In genomic region chr15:97773961-97774370, GRCm38 (mm10) we compare ENCODE assay signal across 9 mouse cellular contexts. TPM values are rescaled to one million over a fixed set of nuclear protein-coding genes. Genes with fewer than 3 reads are reported as not detected.
DNase-seq lines count a peak whose midpoint lies in the region; ATAC-seq and TF ChIP-seq lines count a peak whose summit lies in the region.
"Had no signal": no experiment of that assay in that cellular context is flagged by ENCODE, and none has a peak within 500 bp of the region (broad histone marks: within the 10 kb centered on the region; RNA-seq: fewer than 3 reads in every experiment).

No protein-coding gene starts in this region.

- no peak overlapping the region for H3K9ac ChIP-seq in hindbrain, embryonic 11.5 days (ENCODE audit: low read depth, low read length)
- no peak overlapping the region for H3K9ac ChIP-seq in hindbrain, postnatal 0 days (replicated peaks; ENCODE audit: low read length)
- no peak overlapping the region for H3K9ac ChIP-seq in limb, embryonic 15.5 days
- no peak overlapping the region for H3K9ac ChIP-seq in stomach, embryonic 14.5 days (replicated peaks; ENCODE audit: low read depth, low read length)
- no peak overlapping the region for H3K9ac ChIP-seq in forebrain, embryonic 16.5 days (replicated peaks; ENCODE audit: low read depth, low read length)

- H3K27ac ChIP-seq in hindbrain, embryonic 10.5 days = peak overlapping the region; percentile 66
- H3K27ac ChIP-seq in hindbrain, embryonic 11.5 days (ENCODE audit: low read depth, low read length) = no peak overlapping the region
- H3K27ac ChIP-seq in hindbrain, postnatal 0 days = peak overlapping the region; percentile 26; the same call in 1 of the 2 replicates
- peak overlapping the region; percentile 75 for H3K27ac ChIP-seq in limb, embryonic 15.5 days
- peak overlapping the region; percentile 76; the same call in 1 of the 2 replicates for H3K27ac ChIP-seq in stomach, embryonic 14.5 days (ENCODE audit: low read length)
- no peak overlapping the region for H3K27ac ChIP-seq in forebrain, embryonic 16.5 days (ENCODE audit: low read length)

- H3K4me1 ChIP-seq in hindbrain, embryonic 10.5 days (replicated peaks) = peaks cover 31% of the 10 kb centered on the region
- no peaks in the 10 kb centered on the region for H3K4me1 ChIP-seq in hindbrain, embryonic 11.5 days (replicated peaks; ENCODE audit: control insufficient read depth, insufficient read depth, low read length)
- H3K4me1 ChIP-seq in hindbrain, postnatal 0 days (ENCODE audit: insufficient read depth, low read length) = no peaks in the 10 kb centered on the region
- H3K4me1 ChIP-seq in limb, embryonic 15.5 days = peaks cover 39% of the 10 kb centered on the region
- peaks cover 19% of the 10 kb centered on the region for H3K4me1 ChIP-seq in stomach, embryonic 14.5 days (ENCODE audit: control insufficient read depth, insufficient read depth, low read length)
- H3K4me1 ChIP-seq in forebrain, embryonic 16.5 days (replicated peaks; ENCODE audit: control insufficient read depth, insufficient read depth, low read length) = no peaks in the 10 kb centered on the region

- no peaks in the 10 kb centered on the region for H3K36me3 ChIP-seq in hindbrain, embryonic 10.5 days
- H3K36me3 ChIP-seq in hindbrain, embryonic 11.5 days (ENCODE audit: control insufficient read depth, insufficient read depth, low read length) = no peaks in the 10 kb centered on the region
- H3K36me3 ChIP-seq in hindbrain, postnatal 0 days (ENCODE audit: insufficient read depth, low read length) = no peaks in the 10 kb centered on the region
- no peaks in the 10 kb centered on the region for H3K36me3 ChIP-seq in limb, embryonic 15.5 days
- H3K36me3 ChIP-seq in stomach, embryonic 14.5 days (ENCODE audit: control insufficient read depth, insufficient read depth, low read length) = no peaks in the 10 kb centered on the region
- H3K36me3 ChIP-seq in forebrain, embryonic 16.5 days (ENCODE audit: control insufficient read depth, insufficient read depth) = no peaks in the 10 kb centered on the region

- peak; percentile 28 for DNase-seq in hindbrain, embryonic 10.5 days (ENCODE audit: low spot score)
- no peak for DNase-seq in hindbrain, embryonic 11.5 days (ENCODE audit: low spot score)
- no peak for DNase-seq in hindbrain, postnatal 0 days (ENCODE audit: low spot score)
- no peak for DNase-seq in frontal cortex, postnatal 25 days (ENCODE audit: low spot score in 2 of 2)
- DNase-seq in B cell, adult 2 months = no peak
- DNase-seq: thymus, adult 18-20 months had no signal

- ATAC-seq in hindbrain, embryonic 11.5 days (ENCODE audit: low FRiP score) = no peak
- ATAC-seq in hindbrain, postnatal 0 days = no peak
- 0 out of 2 replicates have a peak, but pooled peaks have one; percentile 21 for ATAC-seq in limb, embryonic 15.5 days (ENCODE audit: insufficient number of reproducible peaks, low FRiP score, low TSS enrichment, low read depth)
- no peak for ATAC-seq in stomach, embryonic 14.5 days (ENCODE audit: insufficient number of reproducible peaks, insufficient read depth, low FRiP score, low read depth)
- no peak for ATAC-seq in forebrain, embryonic 16.5 days

- no peaks in the 10 kb centered on the region for H3K9me3 ChIP-seq in hindbrain, embryonic 10.5 days
- H3K9me3 ChIP-seq in hindbrain, embryonic 11.5 days (ENCODE audit: control insufficient read depth, low read length) = no peaks in the 10 kb centered on the region
- H3K9me3 ChIP-seq in hindbrain, postnatal 0 days (ENCODE audit: low read length) = no peaks in the 10 kb centered on the region
- H3K9me3 ChIP-seq in limb, embryonic 15.5 days = no peaks in the 10 kb centered on the region
- no peaks in the 10 kb centered on the region for H3K9me3 ChIP-seq in stomach, embryonic 14.5 days (ENCODE audit: control insufficient read depth, low read depth, low read length)
- no peaks in the 10 kb centered on the region for H3K9me3 ChIP-seq in forebrain, embryonic 16.5 days (ENCODE audit: control insufficient read depth, low read length)

- no peak overlapping the region for H3K4me2 ChIP-seq in hindbrain, embryonic 11.5 days (replicated peaks; ENCODE audit: low read depth, low read length)
- H3K4me2 ChIP-seq in hindbrain, postnatal 0 days (ENCODE audit: low read depth, low read length) = no peak overlapping the region
- no peak overlapping the region for H3K4me2 ChIP-seq in limb, embryonic 15.5 days
- no peak overlapping the region for H3K4me2 ChIP-seq in stomach, embryonic 14.5 days (replicated peaks; ENCODE audit: low read depth, low read length)
- no peak overlapping the region for H3K4me2 ChIP-seq in forebrain, embryonic 16.5 days (ENCODE audit: low read length)

- no peak for TF ChIP-seq CTCF in hindbrain, postnatal 0 days (IDR thresholded peaks at IDR 0.05; ENCODE audit: low read depth)

- H3K27me3 ChIP-seq in hindbrain, embryonic 10.5 days (ENCODE audit: insufficient read depth, poor library complexity, severe bottlenecking) = peaks cover 49% of the 10 kb centered on the region
- peaks cover 3% of the 10 kb centered on the region for H3K27me3 ChIP-seq in hindbrain, embryonic 11.5 days (ENCODE audit: control insufficient read depth, insufficient read depth, low read length)
- H3K27me3 ChIP-seq in hindbrain, postnatal 0 days (ENCODE audit: insufficient read depth, low read length) = no peaks in the 10 kb centered on the region
- H3K27me3 ChIP-seq in limb, embryonic 15.5 days = no peaks in the 10 kb centered on the region
- no peaks in the 10 kb centered on the region for H3K27me3 ChIP-seq in stomach, embryonic 14.5 days (ENCODE audit: control insufficient read depth, insufficient read depth, low read length)
- 0 out of 2 replicates have a peak, but pooled peaks cover 5% of the 10 kb centered on the region for H3K27me3 ChIP-seq in forebrain, embryonic 16.5 days (replicated peaks; ENCODE audit: control insufficient read depth, insufficient read depth, low read length)

- 66% methylated on average over 5 of the region's 5 CpGs for WGBS in hindbrain, embryonic 10.5 days
- WGBS in hindbrain, embryonic 11.5 days = 74% methylated on average over 5 of the region's 5 CpGs
- 64% methylated on average over 5 of the region's 5 CpGs for WGBS in hindbrain, postnatal 0 days
- 60% methylated on average over 5 of the region's 5 CpGs for WGBS in limb, embryonic 15.5 days
- WGBS in stomach, embryonic 14.5 days = 67% methylated on average over 5 of the region's 5 CpGs
- WGBS in forebrain, embryonic 16.5 days = 68% methylated on average over 5 of the region's 5 CpGs

- no peak overlapping the region for H3K4me3 ChIP-seq in hindbrain, embryonic 10.5 days
- H3K4me3 ChIP-seq in hindbrain, embryonic 11.5 days (ENCODE audit: low read depth, low read length) = no peak overlapping the region
- H3K4me3 ChIP-seq in hindbrain, postnatal 0 days (ENCODE audit: low read length) = no peak overlapping the region
- no peak overlapping the region for H3K4me3 ChIP-seq in limb, embryonic 15.5 days
- H3K4me3 ChIP-seq in stomach, embryonic 14.5 days (ENCODE audit: low read depth, low read length) = no peak overlapping the region
- no peak overlapping the region for H3K4me3 ChIP-seq in forebrain, embryonic 16.5 days (replicated peaks; ENCODE audit: low read length)

RNA-seq across cellular contexts. Expression of gene Slc48a1, which starts 4.4 kb away (rescaled TPM):
- polyA plus RNA-seq in hindbrain, embryonic 10.5 days (2016; fragmentation: Nextera tagmentation; extraction: Ambion mirVana) = 28.8 and 31.3 TPM in 2 replicates
- polyA plus RNA-seq in hindbrain, embryonic 11.5 days (2014; fragmentation: Nextera tagmentation; extraction: Ambion mirVana) = 28.1 and 28.4 TPM in 2 replicates
- total RNA-seq in hindbrain, postnatal 0 days (2014; rRNA removed) = 84.4 and 89.3 TPM in 2 replicates
- polyA plus RNA-seq in hindbrain, postnatal 0 days (2015; fragmentation: Nextera tagmentation; extraction: Ambion mirVana) = 140 and 152 TPM in 2 replicates
- 58.7 and 59.0 TPM in 2 replicates for polyA plus RNA-seq in limb, embryonic 15.5 days (2015; fragmentation: Nextera tagmentation; extraction: Ambion mirVana)
- 23.5 and 24.0 TPM in 2 replicates for polyA plus RNA-seq in stomach, embryonic 14.5 days (2014; fragmentation: Nextera tagmentation; extraction: Ambion mirVana)
- polyA plus RNA-seq in forebrain, embryonic 16.5 days (2015; fragmentation: Nextera tagmentation; extraction: Ambion mirVana) = 72.9 and 78.2 TPM in 2 replicates

RNA-seq across cellular contexts. Expression of gene Rapgef3, which starts 6.2 kb away (rescaled TPM):
- polyA plus RNA-seq in hindbrain, embryonic 10.5 days (2016; fragmentation: Nextera tagmentation; extraction: Ambion mirVana) = 6.2 and 6.7 TPM in 2 replicates
- polyA plus RNA-seq in hindbrain, embryonic 11.5 days (2014; fragmentation: Nextera tagmentation; extraction: Ambion mirVana) = 3.6 and 4.0 TPM in 2 replicates
- total RNA-seq in hindbrain, postnatal 0 days (2014; rRNA removed) = 26.4 and 41.9 TPM in 2 replicates
- 10.3 and 12.2 TPM in 2 replicates for polyA plus RNA-seq in hindbrain, postnatal 0 days (2015; fragmentation: Nextera tagmentation; extraction: Ambion mirVana)
- polyA plus RNA-seq in limb, embryonic 15.5 days (2015; fragmentation: Nextera tagmentation; extraction: Ambion mirVana) = 9.8 and 10.7 TPM in 2 replicates
- 6.1 and 7.5 TPM in 2 replicates for polyA plus RNA-seq in stomach, embryonic 14.5 days (2014; fragmentation: Nextera tagmentation; extraction: Ambion mirVana)
- polyA plus RNA-seq in forebrain, embryonic 16.5 days (2015; fragmentation: Nextera tagmentation; extraction: Ambion mirVana) = 8.9 and 13.3 TPM in 2 replicates

RNA-seq across cellular contexts. Expression of gene Endou, which starts 42.8 kb away (rescaled TPM):
- polyA plus RNA-seq in hindbrain, embryonic 10.5 days (2016; fragmentation: Nextera tagmentation; extraction: Ambion mirVana) = 0.07 and 0.08 TPM in 2 replicates
- polyA plus RNA-seq in hindbrain, embryonic 11.5 days (2014; fragmentation: Nextera tagmentation; extraction: Ambion mirVana) = 0.11 TPM in 1 of 2 replicates, not detected in the other
- 0.10 TPM in 1 of 2 replicates, not detected in the other for total RNA-seq in hindbrain, postnatal 0 days (2014; rRNA removed)
- 0.44 and 0.49 TPM in 2 replicates for polyA plus RNA-seq in hindbrain, postnatal 0 days (2015; fragmentation: Nextera tagmentation; extraction: Ambion mirVana)
- polyA plus RNA-seq in limb, embryonic 15.5 days (2015; fragmentation: Nextera tagmentation; extraction: Ambion mirVana) = 60.0 and 68.0 TPM in 2 replicates
- polyA plus RNA-seq in stomach, embryonic 14.5 days (2014; fragmentation: Nextera tagmentation; extraction: Ambion mirVana) = 0.20 TPM in 1 of 2 replicates, not detected in the other
- polyA plus RNA-seq in forebrain, embryonic 16.5 days (2015; fragmentation: Nextera tagmentation; extraction: Ambion mirVana) = 0.18 and 0.42 TPM in 2 replicates

Comparison
In these comparisons a context has a peak if more than half of its experiments do, and no peak if none do; other contexts are left out.
1. H3K27ac ChIP-seq: peak in hindbrain, embryonic 10.5 days (single experiment), hindbrain, postnatal 0 days (single experiment), limb, embryonic 15.5 days (single experiment) and stomach, embryonic 14.5 days (single experiment); none in hindbrain, embryonic 11.5 days (single experiment) and forebrain, embryonic 16.5 days (single experiment).
2. RNA of gene Endou, which starts 42.8 kb away (polyA plus RNA-seq): 60.0 to 68.0 TPM in limb, embryonic 15.5 days; 0.44 to 0.49 TPM in hindbrain, postnatal 0 days, 0.20 TPM in stomach, embryonic 14.5 days, 0.18 to 0.42 TPM in forebrain, embryonic 16.5 days, 0.11 TPM in hindbrain, embryonic 11.5 days and 0.07 to 0.08 TPM in hindbrain, embryonic 10.5 days; every median in the first group is over 10 times any median in the second.